Mouse (Mus musculus): ENCODE measurements around the gene Tm9sf4.

- TF ChIP-seq GATA1 (IDR thresholded peaks at IDR 0.05; ENCODE audit: borderline replicate concordance, low read length) (no peak), FLI1 (IDR thresholded peaks at IDR 0.05; ENCODE audit: low read length) (no peak)
Measured at GRCm38 (mm10) chr2:153218516-153218915, 57.4 kb downstream of the Tm9sf4 start.

All from megakaryocyte, embryonic 14.5 days (primary cell).